Mouse (Mus musculus): ENCODE measurements at regions not wholly inside any gene's neighbourhood (a gene's known extent, or its start where the extent isn't known, plus 50 kb on each side); places are given as distances from the start of the nearest gene placed in this dataset.
A peak's percentile ranks its signal among the peaks of the same experiment; 100 is the strongest.

GRCm38 (mm10) chr8:90009431-90009830 lies 338.7 kb downstream of the Tox3 start:
- no peaks in the 10 kb centered on the region for H3K9me3 ChIP-seq (replicated peaks; ENCODE audit: low read length)
- H3K4me2 ChIP-seq (ENCODE audit: insufficient read depth, low read depth, poor library complexity, severe bottlenecking), result no peak overlapping the region
- no peak for TF ChIP-seq PAX5 (IDR thresholded peaks at IDR 0.05; ENCODE audit: low read length)
- TF ChIP-seq MEF2A (IDR thresholded peaks at IDR 0.05; ENCODE audit: borderline replicate concordance, low read depth, low read length), result no peak
- TF ChIP-seq MXI1 (IDR thresholded peaks at IDR 0.05; ENCODE audit: low read depth, low read length), result no peak
- TF ChIP-seq POLR2AphosphoS2 (IDR thresholded peaks at IDR 0.05; ENCODE audit: low read depth, low read length), result no peak
- TF ChIP-seq USF1 (IDR thresholded peaks at IDR 0.05; ENCODE audit: low read depth, low read length), result no peak
- no peak for TF ChIP-seq JUN (IDR thresholded peaks at IDR 0.05; ENCODE audit: insufficient read depth, low read depth, low read length)
- TF ChIP-seq EP300 (IDR thresholded peaks at IDR 0.05; ENCODE audit: low read length), result no peak
- no peak for TF ChIP-seq GABPA (IDR thresholded peaks at IDR 0.05; ENCODE audit: insufficient replicate concordance, low read depth, low read length)
- no peak for TF ChIP-seq TBP (conservative IDR thresholded peaks at IDR 0.05; ENCODE audit: low read depth, low read length)
- TF ChIP-seq CHD1 (IDR thresholded peaks at IDR 0.05; ENCODE audit: low read depth, low read length), result no peak
- no peak for TF ChIP-seq ZC3H11A (IDR thresholded peaks at IDR 0.05; ENCODE audit: low read depth, low read length)
- no peak for TF ChIP-seq NELFE (IDR thresholded peaks at IDR 0.05; ENCODE audit: low read depth, low read length)
- no peak for TF ChIP-seq CTCF (conservative IDR thresholded peaks at IDR 0.05 in 1 of 2, IDR thresholded peaks at IDR 0.05 in 1 of 2; ENCODE audit: low read depth in 2 of 2, low read length in 2 of 2)
- no peaks in the 10 kb centered on the region for H3K36me3 ChIP-seq (replicated peaks in 1 of 2; ENCODE audit: control insufficient read depth in 1 of 2, insufficient read depth in 1 of 2, low read length in 1 of 2)
- H3K9ac ChIP-seq (ENCODE audit: insufficient read depth, low read depth), result no peak overlapping the region
- DNase-seq (ENCODE audit: extremely low read depth), result no peak
- dilution Hi-C loops (cut with MboI; ENCODE audit: extremely low pct_ligation_motif_present, extremely low pct_unique_long_range_greater_than_20kb, low sequenced_read_pairs), result no loop called here
- in situ Hi-C loops (cut with MboI; ENCODE audit: low pct_ligation_motif_present, low pct_unique_long_range_greater_than_20kb, low sequenced_read_pairs), result loop anchor here (25.0 kb wide), 2 partner anchors 453 to 778 kb away; no protein-coding TSS in a partner anchor
- no peaks in the 10 kb centered on the region for H3K27me3 ChIP-seq (replicated peaks)
- no peaks in the 10 kb centered on the region for H3K79me2 ChIP-seq (replicated peaks; ENCODE audit: control insufficient read depth, extremely low read depth, insufficient read depth, poor library complexity, severe bottlenecking)
- H3K4me3 ChIP-seq (replicated peaks in 1 of 3; ENCODE audit: low read depth in 2 of 3, low read length in 2 of 3, poor library complexity in 1 of 3), result no peak overlapping the region
- H3K4me1 ChIP-seq (ENCODE audit: control insufficient read depth in 1 of 2, insufficient read depth in 2 of 2), result peaks cover 0 to 19% of the 10 kb centered on the region in 2 experiments; a peak in 2 of 4 replicates
- no peak overlapping the region for H3K27ac ChIP-seq (ENCODE audit: insufficient read depth, low read depth)

GRCm38 (mm10) chr8:90000899-90001640 lies 347.1 kb downstream of the Tox3 start:
- no peak overlapping the region for H3K27ac ChIP-seq (ENCODE audit: insufficient read depth, low read depth)
- H3K36me3 ChIP-seq (replicated peaks in 1 of 2; ENCODE audit: control insufficient read depth in 1 of 2, insufficient read depth in 1 of 2, low read length in 1 of 2), result no peaks in the 10 kb centered on the region
- H3K4me3 ChIP-seq (replicated peaks in 1 of 3; ENCODE audit: low read depth in 2 of 3, low read length in 2 of 3, poor library complexity in 1 of 3), result no peak overlapping the region
- no peaks in the 10 kb centered on the region for H3K9me3 ChIP-seq (replicated peaks; ENCODE audit: low read length)
- H3K4me2 ChIP-seq (ENCODE audit: insufficient read depth, low read depth, poor library complexity, severe bottlenecking), result no peak overlapping the region
- H3K27me3 ChIP-seq (replicated peaks), result no peaks in the 10 kb centered on the region
- DNase-seq (ENCODE audit: extremely low read depth), result peak; percentile 63
- TF ChIP-seq ZC3H11A (IDR thresholded peaks at IDR 0.05; ENCODE audit: low read depth, low read length), result peak; percentile 50
- peak; percentile 64 to 71; a peak in 3 of 4 replicates for TF ChIP-seq CTCF (conservative IDR thresholded peaks at IDR 0.05 in 1 of 2, IDR thresholded peaks at IDR 0.05 in 1 of 2; ENCODE audit: low read depth in 2 of 2, low read length in 2 of 2)
- no peak for TF ChIP-seq UBTF (IDR thresholded peaks at IDR 0.05; ENCODE audit: low read depth, low read length)
- peak; percentile 72 for TF ChIP-seq RAD21 (IDR thresholded peaks at IDR 0.05; ENCODE audit: low read depth, low read length)
- no peak for TF ChIP-seq MAFK (IDR thresholded peaks at IDR 0.05; ENCODE audit: insufficient replicate concordance, low read length)
- no peak for TF ChIP-seq MEF2A (IDR thresholded peaks at IDR 0.05; ENCODE audit: borderline replicate concordance, low read depth, low read length)
- peak; percentile 74 for TF ChIP-seq SMC3 (IDR thresholded peaks at IDR 0.05; ENCODE audit: low read depth, low read length)
- H3K79me2 ChIP-seq (replicated peaks; ENCODE audit: control insufficient read depth, extremely low read depth, insufficient read depth, poor library complexity, severe bottlenecking), result no peaks in the 10 kb centered on the region
- in situ Hi-C loops (cut with MboI; ENCODE audit: low pct_ligation_motif_present, low pct_unique_long_range_greater_than_20kb, low sequenced_read_pairs), result loop anchor here (25.0 kb wide), 2 partner anchors 461 to 786 kb away; no protein-coding TSS in a partner anchor
- dilution Hi-C loops (cut with MboI; ENCODE audit: extremely low pct_ligation_motif_present, extremely low pct_unique_long_range_greater_than_20kb, low sequenced_read_pairs), result no loop called here
- H3K9ac ChIP-seq (ENCODE audit: insufficient read depth, low read depth), result no peak overlapping the region
- peaks cover 0 to 3% of the 10 kb centered on the region in 2 experiments; a peak in 1 of 4 replicates for H3K4me1 ChIP-seq (ENCODE audit: control insufficient read depth in 1 of 2, insufficient read depth in 2 of 2)
